Mouse (Mus musculus): ENCODE data around the gene Nphs1. TPM values are rescaled to one million over a fixed set of nuclear protein-coding genes. Genes with fewer than 3 reads are reported as not detected.
"Not testable (repeated sequence)": the region's sequence is repeated elsewhere in the genome, so short reads cannot be mapped to it uniquely, and the experiment has no call there.

The Nphs1 gene
- total RNA-seq, 2 experiments from 2014 or later = 0.79 to 1.1 TPM

GRCm38 (mm10) chr7:30501159-30501558, 43.0 kb downstream of the Nphs1 start:
- intact Hi-C loops (cut with DNase I); H3K27ac ChIP-seq; H3K4me3 ChIP-seq; DNase-seq (ENCODE audit: extremely low spot score in 1 of 2, low spot score in 2 of 2): not testable (repeated sequence)
- peak; percentile 41 for TF ChIP-seq CTCF (IDR thresholded peaks at IDR 0.05)

DNA sequence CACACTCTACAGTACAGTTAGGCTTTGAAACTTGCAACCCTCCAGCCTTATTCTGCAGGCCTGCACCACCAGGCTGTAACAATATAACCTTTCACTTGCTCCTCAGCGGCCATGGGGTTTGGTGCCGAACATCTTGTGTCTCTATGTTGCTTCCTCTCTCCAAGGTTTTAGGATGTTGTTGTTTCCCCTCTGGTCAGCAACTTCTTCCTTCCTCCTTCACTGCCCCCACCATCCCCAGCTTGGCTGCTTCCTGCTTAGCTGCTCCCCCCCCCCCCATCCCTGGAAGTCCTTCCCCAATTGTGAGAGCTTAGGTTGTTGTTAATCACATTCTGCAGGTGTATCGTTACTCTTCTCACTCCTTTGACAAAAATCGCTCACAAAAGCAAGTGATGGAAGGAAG, 49.9 kb downstream of the Nphs1 start:
- DNase-seq (ENCODE audit: extremely low spot score in 1 of 2, low spot score in 2 of 2) = no peak
- intact Hi-C loops (cut with DNase I) = no loop called here
- no peak overlapping the region for H3K4me3 ChIP-seq
- TF ChIP-seq CTCF (IDR thresholded peaks at IDR 0.05) = no peak
- H3K27ac ChIP-seq = no peak overlapping the region

DNA sequence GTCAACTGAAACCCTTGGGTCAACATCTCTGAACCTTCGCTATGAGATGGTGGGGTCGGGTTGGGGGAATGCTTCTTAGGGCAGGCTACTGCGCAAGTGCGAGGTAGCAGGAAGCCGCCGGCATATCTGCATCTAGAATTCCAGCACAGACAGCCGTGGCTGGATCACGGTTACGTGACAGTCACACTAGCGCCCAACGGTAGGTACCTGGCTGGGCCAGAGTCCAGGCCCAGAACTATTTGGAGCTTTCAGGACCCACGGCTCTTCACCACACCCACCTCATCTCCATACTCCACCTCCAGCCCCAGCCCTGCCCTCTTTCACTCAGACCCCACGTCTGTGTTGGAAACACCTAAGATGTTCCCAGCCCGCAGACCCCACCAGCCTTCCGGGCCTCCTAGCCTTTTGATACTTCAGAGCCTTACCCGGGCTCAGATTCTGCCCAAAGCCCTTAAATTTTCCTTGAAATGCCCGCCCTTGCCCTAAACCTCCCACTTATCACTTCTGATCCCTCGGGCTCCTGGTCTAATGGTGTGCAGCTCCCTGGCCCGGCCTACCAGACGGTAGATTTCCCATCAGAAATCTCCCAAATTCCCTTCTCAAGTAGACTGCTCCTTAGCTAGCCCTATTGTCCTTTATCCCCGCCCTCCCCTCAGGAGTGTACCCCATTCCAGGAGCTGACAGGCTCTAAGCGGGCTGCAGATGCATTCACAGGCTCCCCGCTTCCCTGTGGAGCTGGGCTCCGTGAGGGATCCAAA, 57.1 kb downstream of the Nphs1 start:
- TF ChIP-seq CTCF (IDR thresholded peaks at IDR 0.05) = no peak
- no peak overlapping the region for H3K27ac ChIP-seq
- intact Hi-C loops (cut with DNase I) = no loop called here
- H3K4me3 ChIP-seq = no peak overlapping the region
- no peak for DNase-seq (ENCODE audit: extremely low spot score in 1 of 2, low spot score in 2 of 2)

DNA sequence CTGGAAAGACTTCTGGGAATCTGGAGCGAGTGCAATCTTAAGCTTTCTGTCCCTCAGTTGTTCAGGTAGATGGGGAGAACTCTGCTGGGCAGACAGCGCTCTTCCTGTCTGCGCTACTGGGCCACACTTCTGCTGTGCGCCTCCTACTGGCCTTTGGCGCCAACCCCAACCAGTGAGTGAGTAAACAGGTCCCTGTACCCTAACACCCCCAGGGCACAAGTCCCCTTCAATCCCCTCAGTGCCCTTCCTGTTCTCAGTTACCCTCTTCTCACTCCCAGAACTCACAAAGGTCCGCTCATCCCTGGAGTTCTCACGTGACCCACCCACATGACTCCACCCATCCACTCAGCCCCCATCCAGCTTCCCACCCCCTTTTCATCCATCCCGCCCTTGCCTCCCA, 60.2 kb downstream of the Nphs1 start:
- intact Hi-C loops (cut with DNase I) = no loop called here
- Histone ChIP-seq H3K27ac (no peak overlapping the region), H3K4me3 (no peak overlapping the region)
- no peak for TF ChIP-seq CTCF (IDR thresholded peaks at IDR 0.05)
- no peak for DNase-seq (ENCODE audit: extremely low spot score in 1 of 2, low spot score in 2 of 2)

GRCm38 (mm10) chr7:30520396-30520795, 62.3 kb downstream of the Nphs1 start:
- no peak for TF ChIP-seq CTCF (IDR thresholded peaks at IDR 0.05)
- intact Hi-C loops (cut with DNase I) = no loop called here
- no peak overlapping the region for H3K27ac ChIP-seq
- no peak overlapping the region for H3K4me3 ChIP-seq
- no peak for DNase-seq (ENCODE audit: extremely low spot score in 1 of 2, low spot score in 2 of 2)

DNA sequence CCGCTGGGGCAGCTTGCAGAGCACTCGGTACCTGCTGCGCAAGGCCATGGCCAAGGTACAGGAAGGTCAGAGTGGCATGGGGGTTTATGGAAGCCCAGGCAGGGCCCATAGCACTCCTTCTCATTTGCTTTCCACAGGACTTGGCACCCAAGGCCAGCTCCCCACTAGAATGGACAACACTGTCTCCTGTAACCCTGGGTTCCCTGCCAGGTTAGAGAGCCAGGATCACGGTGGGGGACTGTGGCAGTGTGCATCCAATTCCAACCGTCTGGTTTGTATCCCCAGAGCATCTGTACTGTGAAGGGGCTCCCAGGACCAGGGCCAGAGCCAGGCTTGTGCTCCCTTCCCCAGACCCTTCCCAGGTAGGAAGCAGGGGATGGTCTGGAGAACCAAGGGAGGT, 62.7 kb downstream of the Nphs1 start:
- Histone ChIP-seq H3K4me3 (no peak overlapping the region), H3K27ac (no peak overlapping the region)
- no peak for TF ChIP-seq CTCF (IDR thresholded peaks at IDR 0.05)
- intact Hi-C loops (cut with DNase I) = no loop called here
- DNase-seq (ENCODE audit: extremely low spot score in 1 of 2, low spot score in 2 of 2) = no peak

- TF ChIP-seq CTCF (IDR thresholded peaks at IDR 0.05) = no peak
- no peak overlapping the region for H3K27ac ChIP-seq
- intact Hi-C loops (cut with DNase I) = no loop called here
- peak in 1 of 2 experiments; percentile 9 for DNase-seq (ENCODE audit: extremely low spot score in 1 of 2, low spot score in 2 of 2)
- no peak overlapping the region for H3K4me3 ChIP-seq
These were observed 64.8 kb downstream of the Nphs1 start for GRCm38 (mm10) chr7:30522871-30523270.

GRCm38 (mm10) chr7:30524487-30524886, 66.4 kb downstream of the Nphs1 start:
- H3K27ac ChIP-seq = no peak overlapping the region
- no peak for DNase-seq (ENCODE audit: extremely low spot score in 1 of 2, low spot score in 2 of 2)
- H3K4me3 ChIP-seq = no peak overlapping the region
- intact Hi-C loops (cut with DNase I) = no loop called here
- TF ChIP-seq CTCF (IDR thresholded peaks at IDR 0.05) = no peak

- DNase-seq (ENCODE audit: extremely low spot score in 1 of 2, low spot score in 2 of 2) = peak in 1 of 2 experiments; percentile 33
- intact Hi-C loops (cut with DNase I) = no loop called here
- Histone ChIP-seq H3K27ac (0 out of 2 replicates have a peak overlapping the region, but pooled peaks have one; percentile 15), H3K4me3 (no peak overlapping the region)
- no peak for TF ChIP-seq CTCF (IDR thresholded peaks at IDR 0.05)
These were observed 67.8 kb downstream of the Nphs1 start for GRCm38 (mm10) chr7:30525954-30526353.

- no peak for TF ChIP-seq CTCF (IDR thresholded peaks at IDR 0.05)
- DNase-seq (ENCODE audit: extremely low spot score in 1 of 2, low spot score in 2 of 2) = no peak
- H3K27ac ChIP-seq = 0 out of 2 replicates have a peak overlapping the region, but pooled peaks have one; percentile 15
- intact Hi-C loops (cut with DNase I) = no loop called here
- no peak overlapping the region for H3K4me3 ChIP-seq
These were observed 68.3 kb downstream of the Nphs1 start for GRCm38 (mm10) chr7:30526399-30526798.

DNA sequence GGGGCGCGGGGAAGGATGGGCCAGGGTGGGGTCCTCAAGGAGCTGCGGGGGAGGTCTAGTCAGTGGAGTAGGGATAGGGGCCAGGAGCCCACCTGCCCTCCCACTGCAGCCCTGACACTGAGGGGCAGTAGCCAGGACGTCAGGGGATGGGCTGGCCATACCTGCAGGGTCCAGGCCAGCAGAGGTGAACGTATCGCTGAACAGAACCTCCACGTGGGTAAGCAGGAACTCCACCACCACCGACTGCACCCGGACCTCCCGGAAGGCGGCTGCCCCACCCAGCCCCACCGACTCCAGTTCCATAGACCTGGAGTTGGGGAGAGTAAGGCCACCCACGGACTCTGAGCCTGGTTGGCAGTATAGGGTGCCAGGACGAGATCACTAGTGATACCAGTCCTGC, 68.9 kb downstream of the Nphs1 start:
- no peak overlapping the region for H3K4me3 ChIP-seq
- peak in 1 of 2 experiments; percentile 7 for DNase-seq (ENCODE audit: extremely low spot score in 1 of 2, low spot score in 2 of 2)
- no peak overlapping the region for H3K27ac ChIP-seq
- intact Hi-C loops (cut with DNase I) = no loop called here
- no peak for TF ChIP-seq CTCF (IDR thresholded peaks at IDR 0.05)

DNA sequence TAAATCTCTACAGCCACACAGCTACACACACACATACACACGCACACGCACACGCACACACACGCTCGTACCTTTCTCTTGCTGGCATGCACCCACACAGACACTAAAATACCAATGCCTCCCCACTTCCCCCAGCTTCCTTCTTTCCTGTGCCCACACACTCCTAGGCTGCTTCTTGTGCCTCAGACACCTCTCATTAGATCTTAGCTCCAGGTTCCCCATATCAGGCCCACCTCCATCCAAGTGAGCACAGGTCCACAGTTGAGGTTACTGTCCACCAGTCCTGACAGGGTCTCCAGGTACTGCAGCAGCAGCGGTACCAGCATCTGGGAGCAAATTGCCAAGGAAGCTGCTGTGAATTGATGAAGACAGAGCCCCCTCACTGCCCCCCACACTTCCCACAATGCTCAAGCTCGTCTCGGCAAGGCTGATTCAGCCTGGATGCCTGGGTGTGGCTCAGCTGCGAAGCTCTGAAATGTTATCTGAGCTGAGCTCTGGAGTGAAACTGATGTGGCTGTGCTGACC, 73.2 kb downstream of the Nphs1 start:
- intact Hi-C loops (cut with DNase I) = no loop called here
- Histone ChIP-seq H3K27ac (peak overlapping the region; percentile 89), H3K4me3 (no peak overlapping the region)
- TF ChIP-seq CTCF (IDR thresholded peaks at IDR 0.05) = no peak
- peak; percentile 68 to 69 for DNase-seq (ENCODE audit: extremely low spot score in 1 of 2, low spot score in 2 of 2)

- peak in 1 of 2 experiments; percentile 34 for DNase-seq (ENCODE audit: extremely low spot score in 1 of 2, low spot score in 2 of 2)
- peak overlapping the region; percentile 70 for H3K4me3 ChIP-seq
- intact Hi-C loops (cut with DNase I) = loop anchor here (2.0 kb wide), 1 partner anchor 88 kb away; the partner anchor contains the start of gene Aplp1
These were observed 74.8 kb downstream of the Nphs1 start for GRCm38 (mm10) chr7:30532931-30533330.

More at GRCm38 (mm10) chr7:30532931-30533330, 74.8 kb downstream of the Nphs1 start:
- no peak for TF ChIP-seq CTCF (IDR thresholded peaks at IDR 0.05)
- peak overlapping the region; percentile 89 for H3K27ac ChIP-seq

Measured in left cerebral cortex, adult 2 months (tissue).